Mouse (Mus musculus) liver, postnatal 0 days (tissue): ENCODE data around the gene Mbtps1.

Source experiments
- CTCF ChIP-seq: sonication (generic); IDR thresholded peaks from 2 replicates; pipeline ENCODE4 v1.5.1; 2016; ENCODE audit warnings: antibody characterized with exemption, low read depth
- EP300 ChIP-seq: IDR thresholded peaks from 2 replicates; pipeline ENCODE4 v1.6.1; 2016; ENCODE audit warnings: antibody characterized with exemption, low read depth, mild to moderate bottlenecking

- TF ChIP-seq CTCF (no peak), EP300 (no peak)
These were observed 9.7 kb upstream of the Mbtps1 start for GRCm38 (mm10) chr8:119568251-119568650.
